ENCODE assay signal across 17 mouse cellular contexts in genomic region chr6:126536926-126537325, GRCm38 (mm10). TPM values are rescaled to one million over a fixed set of nuclear protein-coding genes. Genes with fewer than 3 reads are reported as not detected.
"Had no signal": no experiment of that assay in that cellular context is flagged by ENCODE, and none has a peak within 500 bp of the region (broad histone marks: within the 10 kb centered on the region; RNA-seq: fewer than 3 reads in every experiment).

No protein-coding gene starts in this region.

- DNase-seq: kidney, postnatal 36 days; layer of hippocampus, adult 9-11 months; layer of hippocampus, postnatal 36 days; lung, embryonic 14.5 days; lung, postnatal 10 days; lung, postnatal 4 days; retina, postnatal 1 day; right cerebral cortex, postnatal 4 days; spleen, adult 18-20 months; thymus, postnatal 4 days had no signal

- ATAC-seq: liver, embryonic 12.5 days; midbrain, embryonic 16.5 days had no signal

- H3K4me3 ChIP-seq: limb, embryonic 15.5 days; liver, embryonic 12.5 days; midbrain, embryonic 10.5 days; neural tube, embryonic 13.5 days; stomach, embryonic 15.5 days had no signal

- H3K9ac ChIP-seq: limb, embryonic 15.5 days; liver, embryonic 12.5 days; lung, embryonic 14.5 days; neural tube, embryonic 13.5 days; stomach, embryonic 15.5 days had no signal

- H3K27ac ChIP-seq: liver, embryonic 12.5 days; neural tube, embryonic 13.5 days had no signal

- H3K4me2 ChIP-seq: limb, embryonic 15.5 days; liver, embryonic 12.5 days; lung, embryonic 14.5 days; neural tube, embryonic 13.5 days; stomach, embryonic 15.5 days had no signal

- H3K36me3 ChIP-seq: limb, embryonic 15.5 days; liver, embryonic 12.5 days; midbrain, embryonic 10.5 days; neural tube, embryonic 13.5 days; stomach, embryonic 15.5 days had no signal

- H3K4me1 ChIP-seq: liver, embryonic 12.5 days had no signal

- H3K9me3 ChIP-seq: limb, embryonic 15.5 days; liver, embryonic 12.5 days; midbrain, embryonic 10.5 days; neural tube, embryonic 13.5 days; stomach, embryonic 15.5 days had no signal

RNA-seq across cellular contexts. Expression of gene Kcna5, which starts 1.7 kb away (rescaled TPM):
- total RNA-seq: megakaryocyte, adult 5-6 weeks had no signal
